Mouse (Mus musculus) lung, embryonic 15.5 days (tissue): ENCODE data around the gene Gan. TPM values are rescaled to one million over a fixed set of nuclear protein-coding genes. Genes with fewer than 3 reads are reported as not detected.

ENCODE experiments used
- ATAC-seq: fragments of 200-750 bp; cut with Nextera tagmentation; 2 replicates; pipeline ENCODE4 v1.8.0; 2017; ENCODE audit warnings: moderate number of reproducible peaks, borderline replicate concordance; ENCODE audit not compliant: low FRiP score, low TSS enrichment; ENCODE audit errors: extremely low read depth
- H3K27ac ChIP-seq: fragments of 300-500 bp; sonication (generic); 2 replicates; pipeline ENCODE4 v1.5.1; 2015; ENCODE audit warnings: moderate library complexity, mild to moderate bottlenecking, inconsistent platforms
- H3K27me3 ChIP-seq: fragments of 300-500 bp; sonication (generic); 2 replicates; pipeline ENCODE4 v1.6.1; 2015; ENCODE audit warnings: inconsistent platforms
- H3K36me3 ChIP-seq: fragments of 300-500 bp; sonication (generic); 2 replicates; pipeline ENCODE4 v1.6.1; 2015; ENCODE audit warnings: inconsistent platforms
- H3K4me1 ChIP-seq: fragments of 300-500 bp; sonication (generic); 2 replicates; pipeline ENCODE4 v1.6.1; 2015; ENCODE audit warnings: inconsistent platforms
- H3K4me2 ChIP-seq: fragments of 300-500 bp; sonication (generic); 2 replicates; pipeline ENCODE4 v1.6.1; 2015; ENCODE audit warnings: inconsistent platforms, mild to moderate bottlenecking, moderate library complexity
- H3K4me3 ChIP-seq: fragments of 300-500 bp; sonication (generic); 2 replicates; pipeline ENCODE4 v1.5.1; 2015; ENCODE audit warnings: mild to moderate bottlenecking, inconsistent platforms
- H3K9ac ChIP-seq: fragments of 300-500 bp; sonication (generic); 2 replicates; pipeline ENCODE4 v1.6.1; 2015; ENCODE audit warnings: inconsistent platforms
- H3K9me3 ChIP-seq: fragments of 300-500 bp; sonication (generic); 2 replicates; pipeline ENCODE4 v1.6.1; 2016; ENCODE audit warnings: inconsistent platforms
- whole genome bisulfite sequencing: fragments of 180-500 bp; shearing (Covaris S2); methylation state at CpG from one replicate; pipeline ENCODE4 v1.1.7; 2015; 5-methylcytosine and 5-hydroxymethylcytosine counted together
- polyA plus RNA-seq: library from polyadenylated mRNA; unstranded; fragments of >200 nt; fragmentation: Nextera tagmentation; extraction: Ambion mirVana; gene quantifications from 2 replicates; pipeline ENCODE4 v1.2.1, GENCODE M21; 2015

Gan gene
- polyA plus RNA-seq, 1 experiment from 2014 or later: 2.3 TPM

GRCm38 (mm10) chr8:117258576-117259040, 100.7 kb downstream of the Gan start:
- peak overlapping the region; percentile 87 for H3K9ac ChIP-seq

GRCm38 (mm10) chr8:117259431-117260001, 101.6 kb downstream of the Gan start:
- Histone ChIP-seq H3K4me3 (peak overlapping the region; percentile 87), H3K36me3 (no peaks in the 10 kb centered on the region), H3K27ac (peak overlapping the region; percentile 65), H3K4me2 (peak overlapping the region; percentile 73), H3K9me3 (no peaks in the 10 kb centered on the region), H3K4me1 (peaks cover 55% of the 10 kb centered on the region), H3K9ac (0 out of 2 replicates have a peak overlapping the region, but pooled peaks have one; percentile 8), H3K27me3 (no peaks in the 10 kb centered on the region)
- ATAC-seq: no peak
- 38% methylated on average over 11 of the region's 11 CpGs for WGBS

More at GRCm38 (mm10) chr8:117258576-117259040, 100.7 kb downstream of the Gan start:
- Histone ChIP-seq H3K36me3 (no peaks in the 10 kb centered on the region), H3K27me3 (no peaks in the 10 kb centered on the region), H3K4me1 (peaks cover 53% of the 10 kb centered on the region), H3K9me3 (no peaks in the 10 kb centered on the region), H3K4me2 (peak overlapping the region; percentile 73), H3K27ac (peak overlapping the region; percentile 65), H3K4me3 (peak overlapping the region; percentile 87)
- WGBS: 24% methylated on average over 6 of the region's 6 CpGs
- ATAC-seq: no peak

- ATAC-seq: no peak
- no peaks in the 10 kb centered on the region for H3K36me3 ChIP-seq
- WGBS: 31% methylated on average over 14 of the region's 14 CpGs
- H3K4me1 ChIP-seq: peaks cover 61% of the 10 kb centered on the region
- no peaks in the 10 kb centered on the region for H3K27me3 ChIP-seq
- peak overlapping the region; percentile 87 for H3K4me3 ChIP-seq
- peak overlapping the region; percentile 8; the same call in 1 of the 2 replicates for H3K9ac ChIP-seq
- H3K9me3 ChIP-seq: no peaks in the 10 kb centered on the region
- peak overlapping the region; percentile 73 for H3K4me2 ChIP-seq
- H3K27ac ChIP-seq: peak overlapping the region; percentile 65
Measured at GRCm38 (mm10) chr8:117260234-117260929, 102.4 kb downstream of the Gan start.

GRCm38 (mm10) chr8:117260930-117261475, 103.1 kb downstream of the Gan start:
- H3K4me3 ChIP-seq: peak overlapping the region; percentile 87; the same call in 1 of the 2 replicates
- H3K4me2 ChIP-seq: peak overlapping the region; percentile 73
- H3K9me3 ChIP-seq: no peaks in the 10 kb centered on the region
- H3K36me3 ChIP-seq: no peaks in the 10 kb centered on the region
- no peak for ATAC-seq
- H3K27me3 ChIP-seq: no peaks in the 10 kb centered on the region
- H3K27ac ChIP-seq: no peak overlapping the region
- 31% methylated on average over 14 of the region's 14 CpGs for WGBS
- peaks cover 59% of the 10 kb centered on the region for H3K4me1 ChIP-seq
- peak overlapping the region; percentile 5; the same call in 1 of the 2 replicates for H3K9ac ChIP-seq

- H3K27me3 ChIP-seq: no peaks in the 10 kb centered on the region
- ATAC-seq: no peak
- H3K4me2 ChIP-seq: 0 out of 2 replicates have a peak overlapping the region, but pooled peaks have one; percentile 73
- H3K9ac ChIP-seq: no peak overlapping the region
- H3K4me1 ChIP-seq: peaks cover 58% of the 10 kb centered on the region
- H3K4me3 ChIP-seq: no peak overlapping the region
- H3K27ac ChIP-seq: no peak overlapping the region
- WGBS: 39% methylated on average over 9 of the region's 9 CpGs
- no peaks in the 10 kb centered on the region for H3K36me3 ChIP-seq
- no peaks in the 10 kb centered on the region for H3K9me3 ChIP-seq
Measured at GRCm38 (mm10) chr8:117261702-117262101, 103.8 kb downstream of the Gan start.

- H3K9ac ChIP-seq: no peak overlapping the region
- H3K4me2 ChIP-seq: no peak overlapping the region
- no peak overlapping the region for H3K4me3 ChIP-seq
- peaks cover 65% of the 10 kb centered on the region for H3K4me1 ChIP-seq
- no peak for ATAC-seq
- no peaks in the 10 kb centered on the region for H3K36me3 ChIP-seq
- no peaks in the 10 kb centered on the region for H3K27me3 ChIP-seq
- no peaks in the 10 kb centered on the region for H3K9me3 ChIP-seq
- 32% methylated on average over 8 of the region's 8 CpGs for WGBS
- H3K27ac ChIP-seq: no peak overlapping the region
Measured at GRCm38 (mm10) chr8:117262685-117263084, 104.8 kb downstream of the Gan start.

GRCm38 (mm10) chr8:117263442-117263841, 105.5 kb downstream of the Gan start:
- H3K27ac ChIP-seq: no peak overlapping the region
- H3K4me1 ChIP-seq: peaks cover 66% of the 10 kb centered on the region
- no peak for ATAC-seq
- no peaks in the 10 kb centered on the region for H3K36me3 ChIP-seq
- H3K27me3 ChIP-seq: no peaks in the 10 kb centered on the region
- H3K4me3 ChIP-seq: no peak overlapping the region
- 48% methylated on average over 6 of the region's 6 CpGs for WGBS
- H3K9me3 ChIP-seq: no peaks in the 10 kb centered on the region
- H3K4me2 ChIP-seq: no peak overlapping the region
- H3K9ac ChIP-seq: no peak overlapping the region

GRCm38 (mm10) chr8:117265079-117265478, 107.1 kb downstream of the Gan start:
- Histone ChIP-seq H3K27me3 (no peaks in the 10 kb centered on the region), H3K4me2 (no peak overlapping the region), H3K27ac (no peak overlapping the region), H3K9ac (no peak overlapping the region), H3K4me1 (peaks cover 50% of the 10 kb centered on the region), H3K9me3 (no peaks in the 10 kb centered on the region), H3K4me3 (no peak overlapping the region), H3K36me3 (no peaks in the 10 kb centered on the region)
- no peak for ATAC-seq
- 52% methylated on average over 5 of the region's 5 CpGs for WGBS

Other genes starting within 250 kb of the Gan start
- 85.7 and 86.6 TPM in 2 replicates for gene Cmc2, start 236.7 kb upstream of the Gan start, polyA plus RNA-seq
- 45.7 and 46.5 TPM in 2 replicates for gene Cenpn, start 236.4 kb upstream of the Gan start, polyA plus RNA-seq
- 12.1 and 13.0 TPM in 2 replicates for gene Atmin, start 214.7 kb upstream of the Gan start, polyA plus RNA-seq
- 2.4 and 2.8 TPM in 2 replicates for gene 1700030J22Rik, start 179.2 kb upstream of the Gan start, polyA plus RNA-seq
- 113 TPM in 2 replicates for gene Gcsh, start 164.6 kb upstream of the Gan start, polyA plus RNA-seq
- not detected in 2 replicates for gene Pkd1l2, start 75.7 kb upstream of the Gan start, polyA plus RNA-seq
- gene Bco1, start 62.3 kb upstream of the Gan start, polyA plus RNA-seq: 0.52 and 0.72 TPM in 2 replicates
- 18.8 and 21.7 TPM in 2 replicates for gene Cmip, start 98.9 kb downstream of the Gan start, polyA plus RNA-seq